Mouse (Mus musculus): ENCODE measurements around the gene Nlgn2. TPM values are rescaled to one million over a fixed set of nuclear protein-coding genes. Genes with fewer than 3 reads are reported as not detected.

The Nlgn2 gene
- total and polyA plus RNA-seq, 2 experiments from 2014 or later = 18.2 to 104 TPM

GRCm38 (mm10) chr11:69803328-69803727, 34.3 kb downstream of the Nlgn2 start:
- DNase-seq = no peak
- WGBS = 2% methylated on average over 12 of the region's 12 CpGs
- Histone ChIP-seq H3K36me3 (ENCODE audit: insufficient read depth) (no peaks in the 10 kb centered on the region), H3K27ac (ENCODE audit: low read depth, low read length) (peak overlapping the region; percentile 78), H3K4me1 (ENCODE audit: insufficient read depth) (peaks cover 21% of the 10 kb centered on the region; the same call in 1 of the 2 replicates), H3K4me3 (ENCODE audit: low read depth, low read length) (peak overlapping the region; percentile 48), H3K4me2 (ENCODE audit: low read depth) (peak overlapping the region; percentile 97), H3K27me3 (ENCODE audit: insufficient read depth, low read length) (peaks cover 22% of the 10 kb centered on the region), H3K9me3 (ENCODE audit: low read length) (no peaks in the 10 kb centered on the region), H3K9ac (peak overlapping the region; percentile 55)
- ATAC-seq = no peak
- TF ChIP-seq CTCF (IDR thresholded peaks at IDR 0.05; ENCODE audit: low read depth) = no peak

GRCm38 (mm10) chr11:69802648-69803105, 34.9 kb downstream of the Nlgn2 start:
- Histone ChIP-seq H3K4me1 (ENCODE audit: insufficient read depth) (peaks cover 21% of the 10 kb centered on the region; the same call in 1 of the 2 replicates), H3K27ac (ENCODE audit: low read depth, low read length) (peak overlapping the region; percentile 78), H3K4me3 (ENCODE audit: low read depth, low read length) (peak overlapping the region; percentile 48), H3K9me3 (ENCODE audit: low read length) (no peaks in the 10 kb centered on the region), H3K4me2 (ENCODE audit: low read depth) (peak overlapping the region; percentile 97), H3K9ac (peak overlapping the region; percentile 69), H3K27me3 (ENCODE audit: insufficient read depth, low read length) (peaks cover 22% of the 10 kb centered on the region), H3K36me3 (ENCODE audit: insufficient read depth) (peaks cover 4% of the 10 kb centered on the region; the same call in 1 of the 2 replicates)
- peak; percentile 14 for ATAC-seq
- 3% methylated on average over 31 of the region's 33 CpGs for WGBS
- TF ChIP-seq CTCF (IDR thresholded peaks at IDR 0.05; ENCODE audit: low read depth) = no peak
- DNase-seq = peak; percentile 83

GRCm38 (mm10) chr11:69801379-69801977, 36.1 kb downstream of the Nlgn2 start, which contains the start of gene Fgf11:
Fgf11 (minus strand) TSS chr11:69801857.
- ATAC-seq (no peak), DNase-seq (no peak)
- 2% methylated on average over 33 of the region's 33 CpGs for WGBS

GRCm38 (mm10) chr11:69800392-69801197, 37.0 kb downstream of the Nlgn2 start:
- Histone ChIP-seq H3K4me1 (ENCODE audit: insufficient read depth) (peaks cover 25% of the 10 kb centered on the region; the same call in 1 of the 2 replicates), H3K4me2 (ENCODE audit: low read depth) (peak overlapping the region; percentile 97), H3K27ac (ENCODE audit: low read depth, low read length) (peak overlapping the region; percentile 96), H3K9ac (peak overlapping the region; percentile 83), H3K4me3 (ENCODE audit: low read depth, low read length) (peak overlapping the region; percentile 48), H3K36me3 (ENCODE audit: insufficient read depth) (peaks cover 7% of the 10 kb centered on the region; the same call in 1 of the 2 replicates), H3K27me3 (ENCODE audit: insufficient read depth, low read length) (peaks cover 14% of the 10 kb centered on the region), H3K9me3 (ENCODE audit: low read length) (no peaks in the 10 kb centered on the region)
- peak; percentile 95 for DNase-seq
- peak; percentile 85 for ATAC-seq
- no peak; the same call in 1 of the 2 replicates for TF ChIP-seq CTCF (IDR thresholded peaks at IDR 0.05; ENCODE audit: low read depth)
- under 1% methylated on average over 36 of the region's 36 CpGs for WGBS

More at GRCm38 (mm10) chr11:69801379-69801977, 36.1 kb downstream of the Nlgn2 start, which contains the start of gene Fgf11:
- Histone ChIP-seq H3K27me3 (ENCODE audit: insufficient read depth, low read length) (peaks cover 21% of the 10 kb centered on the region), H3K27ac (ENCODE audit: low read depth, low read length) (peak within 1 kb of the TSS; percentile 96), H3K36me3 (ENCODE audit: insufficient read depth) (peaks cover 7% of the 10 kb centered on the region; the same call in 1 of the 2 replicates), H3K4me3 (ENCODE audit: low read depth, low read length) (peak within 1 kb of the TSS; percentile 48), H3K9ac (peak within 1 kb of the TSS; percentile 83), H3K4me1 (ENCODE audit: insufficient read depth) (peaks cover 21% of the 10 kb centered on the region; the same call in 1 of the 2 replicates), H3K4me2 (ENCODE audit: low read depth) (peak within 1 kb of the TSS; percentile 97), H3K9me3 (ENCODE audit: low read length) (no peaks in the 10 kb centered on the region)
- TF ChIP-seq CTCF (IDR thresholded peaks at IDR 0.05; ENCODE audit: low read depth) = no peak

- 3% methylated on average over 11 of the region's 11 CpGs for WGBS
- peaks cover 8% of the 10 kb centered on the region for H3K27me3 ChIP-seq (ENCODE audit: insufficient read depth, low read length)
- peak; percentile 21 for ATAC-seq
- no peaks in the 10 kb centered on the region for H3K9me3 ChIP-seq (ENCODE audit: low read length)
- H3K4me3 ChIP-seq (ENCODE audit: low read depth, low read length) = peak overlapping the region; percentile 48
- H3K27ac ChIP-seq (ENCODE audit: low read depth, low read length) = peak overlapping the region; percentile 96
- H3K4me1 ChIP-seq (ENCODE audit: insufficient read depth) = peaks cover 28% of the 10 kb centered on the region
- no peak for DNase-seq
- H3K36me3 ChIP-seq (ENCODE audit: insufficient read depth) = peaks cover 7% of the 10 kb centered on the region; the same call in 1 of the 2 replicates
- peak overlapping the region; percentile 83 for H3K9ac ChIP-seq
- TF ChIP-seq CTCF (IDR thresholded peaks at IDR 0.05; ENCODE audit: low read depth) = no peak
- peak overlapping the region; percentile 97 for H3K4me2 ChIP-seq (ENCODE audit: low read depth)
Observed at GRCm38 (mm10) chr11:69800138-69800391, 37.5 kb downstream of the Nlgn2 start.

GRCm38 (mm10) chr11:69799394-69800137, 38.0 kb downstream of the Nlgn2 start:
- DNase-seq (peak; percentile 55), ATAC-seq (no peak)
- peak overlapping the region; percentile 97 for H3K4me2 ChIP-seq (ENCODE audit: low read depth)
- H3K36me3 ChIP-seq (ENCODE audit: insufficient read depth) = peaks cover 7% of the 10 kb centered on the region; the same call in 1 of the 2 replicates
- no peak for TF ChIP-seq CTCF (IDR thresholded peaks at IDR 0.05; ENCODE audit: low read depth)
- H3K9ac ChIP-seq = peak overlapping the region; percentile 83
- H3K9me3 ChIP-seq (ENCODE audit: low read length) = no peaks in the 10 kb centered on the region
- peak overlapping the region; percentile 48 for H3K4me3 ChIP-seq (ENCODE audit: low read depth, low read length)
- H3K27me3 ChIP-seq (ENCODE audit: insufficient read depth, low read length) = peaks cover 3% of the 10 kb centered on the region; the same call in 1 of the 2 replicates
- H3K27ac ChIP-seq (ENCODE audit: low read depth, low read length) = peak overlapping the region; percentile 96
- 10% methylated on average over 12 of the region's 12 CpGs for WGBS
- H3K4me1 ChIP-seq (ENCODE audit: insufficient read depth) = peaks cover 28% of the 10 kb centered on the region
